Mouse (Mus musculus): ENCODE data around the gene Keap1. TPM values are rescaled to one million over a fixed set of nuclear protein-coding genes. Genes with fewer than 3 reads are reported as not detected.
"Not testable (repeated sequence)": the region's sequence is repeated elsewhere in the genome, so short reads cannot be mapped to it uniquely, and the experiment has no call there.

Gene Keap1
- polyA plus RNA-seq, 1 experiment from 2014 or later, result 27.5 TPM

DNA sequence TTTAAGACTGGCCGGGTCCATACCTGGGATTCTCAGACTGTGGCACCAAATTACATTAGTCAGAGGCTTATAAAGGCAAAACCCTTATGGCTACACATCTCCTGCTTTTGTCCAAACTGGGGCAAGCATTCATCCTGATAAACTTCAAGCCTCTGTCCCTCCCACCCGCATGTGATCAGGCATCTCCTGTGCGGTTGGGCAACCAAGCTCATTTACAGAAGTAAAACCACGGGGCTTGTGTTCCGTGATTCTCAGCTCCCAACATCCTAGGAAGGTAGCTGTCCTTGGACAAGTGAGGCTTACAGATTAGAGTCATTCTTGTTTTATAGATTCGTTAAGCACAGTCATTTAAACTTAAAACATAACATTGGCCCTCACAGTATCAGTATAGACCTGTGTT, 32.3 kb downstream of the Keap1 start:
- Histone ChIP-seq H3K4me3 (ENCODE audit: inconsistent target) (no peak overlapping the region), H3K27ac (no peak overlapping the region), H3K79me2 (ENCODE audit: inconsistent target) (no peaks in the 10 kb centered on the region), H3K36me3 (ENCODE audit: inconsistent target) (peaks cover 31% of the 10 kb centered on the region; the same call in 1 of the 2 replicates)
- WGBS (ENCODE audit: missing documents), result 60% methylated on average over 6 of the region's 6 CpGs

DNA sequence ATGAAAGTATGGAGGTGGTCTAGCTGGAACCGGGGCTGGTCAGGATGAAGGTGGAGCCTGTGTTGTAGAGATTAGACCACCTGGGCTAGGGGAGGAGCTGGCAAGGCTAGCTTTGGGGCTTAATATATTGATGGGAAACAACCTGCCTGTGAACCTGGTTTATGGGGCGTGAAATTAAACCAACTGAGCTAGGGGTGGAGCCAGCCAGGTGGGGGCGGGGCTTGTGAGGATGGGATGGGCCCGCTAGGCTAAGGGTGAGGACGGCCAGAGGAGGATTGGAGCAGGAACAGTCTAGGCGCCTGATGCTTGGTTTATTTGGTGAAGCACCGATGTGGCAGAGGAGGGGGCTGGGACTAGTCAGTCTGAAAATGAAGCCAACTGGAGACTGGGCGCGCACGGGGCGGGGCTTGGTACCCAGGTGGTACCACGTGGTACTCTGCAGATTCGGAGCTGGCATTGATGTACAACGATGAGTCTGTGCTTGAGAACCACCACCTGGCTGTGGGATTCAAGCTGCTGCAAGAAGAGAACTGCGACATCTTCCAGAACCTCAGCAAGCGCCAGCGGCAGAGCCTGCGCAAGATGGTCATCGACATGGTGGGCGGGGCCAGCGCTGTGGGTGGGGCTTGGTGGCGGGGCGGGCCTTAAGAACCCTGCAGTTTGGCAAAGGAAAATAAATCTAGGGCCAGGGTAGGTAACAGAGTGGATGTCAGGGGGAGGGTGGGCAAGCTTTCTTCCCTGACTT, 34.5 kb downstream of the Keap1 start:
- no peak overlapping the region for H3K27ac ChIP-seq
- H3K4me3 ChIP-seq (ENCODE audit: inconsistent target), result no peak overlapping the region
- 78% methylated on average over 23 of the region's 23 CpGs for WGBS (ENCODE audit: missing documents)
- peaks cover 28% of the 10 kb centered on the region; the same call in 1 of the 2 replicates for H3K36me3 ChIP-seq (ENCODE audit: inconsistent target)
- H3K79me2 ChIP-seq (ENCODE audit: inconsistent target), result no peaks in the 10 kb centered on the region

DNA sequence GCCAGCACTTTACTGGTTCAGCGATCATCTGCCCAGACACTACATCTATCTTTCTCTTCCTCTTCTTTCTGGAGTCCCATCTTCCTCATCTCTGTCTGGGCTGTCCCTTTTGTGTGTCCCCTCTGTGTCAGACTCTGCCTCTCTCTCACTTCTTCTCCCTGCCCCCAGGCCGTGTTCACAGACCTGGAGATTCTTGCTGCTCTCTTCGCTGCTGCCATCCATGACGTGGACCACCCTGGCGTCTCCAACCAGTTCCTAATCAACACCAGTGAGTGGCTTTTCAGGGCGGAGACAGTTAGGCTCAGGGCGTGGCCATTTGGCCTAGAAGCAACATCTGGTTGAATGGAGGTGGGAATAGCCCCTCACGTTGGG, 35.0 kb downstream of the Keap1 start:
- no peak overlapping the region for H3K27ac ChIP-seq
- H3K4me3 ChIP-seq (ENCODE audit: inconsistent target), result no peak overlapping the region
- H3K36me3 ChIP-seq (ENCODE audit: inconsistent target), result peaks cover 31% of the 10 kb centered on the region; the same call in 1 of the 2 replicates
- WGBS (ENCODE audit: missing documents), result 89% methylated on average over 8 of the region's 8 CpGs
- H3K79me2 ChIP-seq (ENCODE audit: inconsistent target), result no peaks in the 10 kb centered on the region

DNA sequence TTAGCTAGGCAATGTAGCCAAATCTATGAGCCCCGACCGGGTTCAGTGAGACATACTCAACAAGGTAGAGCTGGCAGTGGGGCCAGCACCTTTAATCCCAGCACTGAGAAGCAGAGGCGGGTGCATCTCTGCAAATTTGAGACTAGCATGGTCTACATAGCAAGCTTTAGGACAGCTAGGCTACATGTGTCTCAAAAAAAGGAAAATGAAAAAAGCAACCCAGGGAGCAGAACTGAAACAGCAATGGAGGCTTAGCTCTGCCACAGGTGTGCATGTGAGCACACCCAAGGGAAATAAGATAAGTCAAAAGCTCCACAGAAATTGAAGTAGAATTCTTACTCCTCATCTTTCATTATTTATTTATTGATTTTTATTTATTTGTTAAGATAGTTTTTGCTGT, 40.2 kb downstream of the Keap1 start:
- Histone ChIP-seq H3K27ac (no peak overlapping the region), H3K79me2 (ENCODE audit: inconsistent target) (no peaks in the 10 kb centered on the region), H3K36me3 (ENCODE audit: inconsistent target) (peaks cover 32% of the 10 kb centered on the region; the same call in 1 of the 2 replicates), H3K4me3 (ENCODE audit: inconsistent target) (no peak overlapping the region)
- WGBS (ENCODE audit: missing documents), result 92% methylated on average over 3 of the region's 3 CpGs

DNA sequence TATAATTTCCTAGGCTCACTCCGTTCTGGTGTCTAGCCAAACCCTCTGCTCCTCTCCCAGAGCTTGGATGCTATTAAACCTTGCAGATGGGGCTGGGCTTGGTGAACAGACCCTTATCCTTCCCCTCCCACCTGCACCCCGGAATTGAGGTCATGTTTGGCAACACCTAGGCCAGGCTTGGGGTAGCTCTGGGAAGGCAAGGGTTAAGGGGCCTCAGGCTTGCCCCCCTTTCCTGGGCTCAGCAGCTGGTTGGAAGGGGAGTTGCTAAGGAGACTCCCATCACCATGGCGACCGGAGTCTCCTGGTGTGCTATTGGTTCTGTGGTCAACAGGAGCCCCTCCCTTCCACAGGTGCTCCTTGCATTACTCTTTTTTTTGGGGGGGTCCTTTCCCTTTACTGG, 41.2 kb downstream of the Keap1 start:
- 96% methylated on average over 4 of the region's 4 CpGs for WGBS (ENCODE audit: missing documents)
- Histone ChIP-seq H3K4me3 (ENCODE audit: inconsistent target) (no peak overlapping the region), H3K79me2 (ENCODE audit: inconsistent target) (no peaks in the 10 kb centered on the region), H3K36me3 (ENCODE audit: inconsistent target) (peaks cover 24% of the 10 kb centered on the region), H3K27ac (no peak overlapping the region)

DNA sequence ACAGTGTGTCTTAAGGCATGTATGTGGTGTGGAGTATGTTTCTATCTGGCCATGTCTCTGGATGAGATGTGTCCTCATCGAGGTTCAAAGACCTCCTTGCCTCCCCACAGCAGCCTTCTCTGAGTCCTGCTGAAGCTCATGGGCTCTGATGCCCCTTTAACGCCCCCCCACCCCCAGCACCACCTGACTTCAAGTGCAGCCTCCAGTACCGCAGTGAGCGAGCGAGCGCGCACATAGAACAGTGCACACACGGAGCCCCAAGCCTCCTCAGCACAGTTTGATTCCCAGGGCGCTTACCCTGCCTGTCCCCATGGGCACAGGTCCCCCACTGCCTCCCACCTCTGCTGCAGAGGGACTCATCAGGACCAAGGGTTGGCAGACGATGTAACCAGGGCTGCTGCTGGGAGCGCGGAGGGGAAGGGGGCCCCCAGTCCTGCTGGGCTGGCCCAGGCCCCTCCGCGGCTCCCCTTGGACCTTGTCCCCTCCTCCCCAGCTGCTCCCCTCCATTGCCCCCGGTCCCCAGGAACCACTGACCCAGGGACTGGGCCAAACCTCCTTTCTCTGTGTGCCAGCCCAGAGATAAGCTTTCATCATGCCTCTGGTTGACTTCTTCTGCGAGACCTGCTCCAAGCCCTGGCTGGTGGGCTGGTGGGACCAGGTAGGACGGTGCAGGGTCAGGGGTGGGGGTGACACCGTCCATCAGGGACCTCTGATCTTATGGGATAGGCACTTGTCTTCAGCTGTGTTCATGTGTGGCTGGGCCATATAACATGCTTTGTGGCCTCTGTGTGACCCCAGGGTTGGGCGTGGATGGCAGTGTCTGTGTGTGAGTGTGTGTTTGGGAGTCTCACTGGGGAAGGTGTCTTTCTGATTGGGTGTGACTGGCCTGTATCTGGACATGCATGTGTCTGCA, 42.4 kb downstream of the Keap1 start:
- H3K79me2 ChIP-seq (ENCODE audit: inconsistent target), result no peaks in the 10 kb centered on the region
- H3K27ac ChIP-seq, result no peak overlapping the region
- H3K4me3 ChIP-seq (ENCODE audit: inconsistent target), result no peak overlapping the region
- H3K36me3 ChIP-seq (ENCODE audit: inconsistent target), result peaks cover 36% of the 10 kb centered on the region
- WGBS (ENCODE audit: missing documents), result 89% methylated on average over 17 of the region's 19 CpGs

DNA sequence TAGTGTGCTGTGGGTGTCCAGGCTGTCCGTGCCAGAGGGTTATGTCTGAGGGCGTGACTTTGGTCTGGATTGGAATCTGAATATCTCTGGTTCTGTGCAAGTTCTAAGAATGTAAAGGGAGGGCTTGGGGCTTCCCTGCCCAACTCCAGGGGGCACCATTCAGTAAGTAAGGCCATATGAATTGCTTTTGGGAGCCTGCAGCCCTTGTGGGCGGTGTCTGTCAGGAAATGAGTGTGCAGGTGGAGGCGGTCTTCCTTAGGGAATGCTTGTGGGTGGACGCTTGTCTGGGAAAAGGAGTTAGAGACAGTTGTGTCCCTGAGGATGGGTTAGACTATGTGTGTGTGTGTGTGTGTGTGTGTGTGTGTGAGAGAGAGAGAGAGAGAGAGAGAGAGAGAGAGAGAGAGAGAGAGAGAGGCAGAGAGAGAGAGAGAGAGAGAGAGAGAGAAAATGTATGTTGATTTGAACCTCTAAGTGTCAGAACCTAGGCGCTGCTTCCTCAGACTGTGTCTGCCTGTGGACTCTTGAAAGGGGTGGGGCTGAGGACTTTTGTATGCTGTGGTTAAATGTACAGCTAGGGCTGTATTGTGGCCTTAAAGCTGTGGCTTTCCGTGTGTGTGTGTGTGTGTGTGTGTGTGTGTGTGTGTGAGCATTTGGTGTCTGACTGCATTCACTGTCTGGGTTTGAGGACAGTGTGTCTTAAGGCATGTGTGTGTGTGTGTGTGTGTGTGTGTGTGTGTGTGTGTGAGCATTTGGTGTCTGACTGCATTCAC, 43.2 kb downstream of the Keap1 start:
- 98% methylated on average over 6 of the region's 7 CpGs for WGBS (ENCODE audit: missing documents)
- H3K27ac ChIP-seq; H3K79me2 ChIP-seq (ENCODE audit: inconsistent target); H3K4me3 ChIP-seq (ENCODE audit: inconsistent target): not testable (repeated sequence)
- H3K36me3 ChIP-seq (ENCODE audit: inconsistent target), result peaks cover 29% of the 10 kb centered on the region

DNA sequence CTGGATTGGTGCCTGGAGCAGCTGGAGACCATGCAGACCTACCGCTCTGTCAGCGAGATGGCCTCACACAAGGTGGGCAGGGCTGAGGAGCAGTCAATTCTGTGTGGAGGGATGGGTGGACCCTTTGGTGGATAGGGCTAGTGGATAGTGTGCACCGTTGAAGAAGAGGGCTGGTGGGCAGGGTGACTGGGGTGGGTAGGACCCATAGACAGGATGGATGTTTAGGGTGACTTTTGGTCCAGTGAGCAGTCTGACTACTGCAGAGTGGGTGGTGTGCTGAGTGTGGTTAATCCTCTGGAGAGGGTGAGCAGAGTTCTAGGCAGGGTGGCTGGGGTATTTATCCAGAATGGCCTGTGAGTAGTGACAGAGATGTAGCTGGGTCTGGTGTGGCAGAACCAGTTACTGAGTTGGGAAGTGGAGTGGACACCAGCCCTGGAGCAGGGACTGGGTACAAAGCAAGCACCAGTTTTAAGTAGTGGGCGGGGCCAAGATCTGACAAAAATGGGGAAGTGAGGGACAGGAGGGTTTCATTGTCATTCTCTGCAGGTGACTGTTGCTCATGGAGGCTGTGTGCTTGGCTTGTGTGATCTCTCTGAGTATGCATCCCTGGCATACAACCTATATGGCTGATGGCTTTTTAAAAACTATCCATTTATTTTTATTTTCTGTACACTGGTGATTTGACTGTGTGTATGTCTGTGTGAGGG, 44.2 kb downstream of the Keap1 start:
- peaks cover 26% of the 10 kb centered on the region for H3K36me3 ChIP-seq (ENCODE audit: inconsistent target)
- 78% methylated on average over 4 of the region's 4 CpGs for whole genome bisulfite sequencing (ENCODE audit: missing documents)
- H3K27ac ChIP-seq, result no peak overlapping the region

DNA sequence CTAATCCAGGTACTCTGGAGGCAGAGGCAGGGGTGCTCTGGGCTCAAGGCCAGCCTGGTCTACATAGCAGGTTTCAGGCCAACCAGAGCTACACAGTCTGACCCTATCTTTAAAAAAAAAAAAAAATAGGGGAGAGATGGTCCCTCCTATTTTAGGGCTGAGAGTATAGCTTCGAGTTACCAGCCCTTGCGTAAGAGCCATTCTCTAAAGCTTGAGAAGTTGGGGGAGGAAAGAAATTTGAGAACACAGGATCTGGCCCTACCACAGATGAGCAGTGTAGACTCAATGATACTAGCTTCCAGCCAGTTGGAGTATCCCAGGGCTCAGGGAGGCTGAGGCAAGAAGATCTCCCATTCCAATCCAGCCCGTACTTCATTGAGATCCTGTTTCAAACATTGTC, 45.4 kb downstream of the Keap1 start:
- Histone ChIP-seq H3K79me2 (ENCODE audit: inconsistent target) (no peaks in the 10 kb centered on the region), H3K36me3 (ENCODE audit: inconsistent target) (peaks cover 21% of the 10 kb centered on the region), H3K27ac (no peak overlapping the region), H3K4me3 (ENCODE audit: inconsistent target) (no peak overlapping the region)
- 76% methylated on average over 3 of the region's 3 CpGs for WGBS (ENCODE audit: missing documents)

More for the DNA sequence above, 44.2 kb downstream of the Keap1 start:
- H3K79me2 ChIP-seq (ENCODE audit: inconsistent target), result no peaks in the 10 kb centered on the region
- H3K4me3 ChIP-seq (ENCODE audit: inconsistent target), result no peak overlapping the region

DNA sequence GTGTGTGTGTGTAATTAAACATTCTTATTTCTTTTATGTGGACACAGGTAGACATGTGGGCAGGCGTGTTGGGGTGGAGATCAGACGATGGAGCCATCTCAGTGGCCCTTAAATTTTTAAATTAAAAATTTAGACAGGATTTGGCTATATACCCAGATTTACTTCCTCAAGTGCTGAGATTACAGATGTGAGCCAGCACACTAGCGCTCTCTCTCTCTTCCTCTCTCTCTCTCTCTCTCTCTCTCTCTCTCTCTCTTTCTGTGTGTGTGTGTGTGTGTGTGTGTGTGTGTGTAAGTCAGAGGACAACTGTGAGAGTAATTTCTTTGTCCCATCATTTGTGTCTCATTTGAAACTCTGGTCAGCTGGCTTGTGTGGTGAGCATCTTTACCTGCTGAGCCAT, 48.5 kb downstream of the Keap1 start:
- no peaks in the 10 kb centered on the region for H3K79me2 ChIP-seq (ENCODE audit: inconsistent target)
- no peak overlapping the region for H3K27ac ChIP-seq
- 100% methylated on average over 2 of the region's 3 CpGs for WGBS (ENCODE audit: missing documents)
- peaks cover 14% of the 10 kb centered on the region for H3K36me3 ChIP-seq (ENCODE audit: inconsistent target)
- H3K4me3 ChIP-seq (ENCODE audit: inconsistent target), result no peak overlapping the region

DNA sequence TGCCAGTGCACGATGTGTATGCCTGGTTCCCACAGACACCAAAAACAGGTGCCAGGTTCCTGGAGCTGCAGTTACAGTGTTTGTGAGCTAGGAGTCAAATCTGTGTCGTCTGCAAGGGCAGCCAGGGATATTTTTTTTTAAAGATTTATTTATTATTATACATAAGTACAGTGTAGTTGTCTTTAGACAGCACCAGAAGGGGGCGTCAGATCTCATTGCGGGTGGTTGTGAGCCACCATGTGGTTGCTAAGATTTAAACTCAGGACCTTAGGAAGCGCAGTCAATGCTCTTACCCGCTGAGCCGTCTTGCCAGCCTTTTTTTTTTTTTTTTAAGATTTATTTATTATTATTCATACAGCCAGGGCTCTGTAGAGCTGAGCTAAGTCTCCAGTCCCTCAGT, 49.3 kb downstream of the Keap1 start:
- WGBS (ENCODE audit: missing documents), result 78% methylated on average over 5 of the region's 7 CpGs
- no peak overlapping the region for H3K27ac ChIP-seq
- no peak overlapping the region for H3K4me3 ChIP-seq (ENCODE audit: inconsistent target)
- no peaks in the 10 kb centered on the region for H3K79me2 ChIP-seq (ENCODE audit: inconsistent target)
- H3K36me3 ChIP-seq (ENCODE audit: inconsistent target), result peaks cover 14% of the 10 kb centered on the region

DNA sequence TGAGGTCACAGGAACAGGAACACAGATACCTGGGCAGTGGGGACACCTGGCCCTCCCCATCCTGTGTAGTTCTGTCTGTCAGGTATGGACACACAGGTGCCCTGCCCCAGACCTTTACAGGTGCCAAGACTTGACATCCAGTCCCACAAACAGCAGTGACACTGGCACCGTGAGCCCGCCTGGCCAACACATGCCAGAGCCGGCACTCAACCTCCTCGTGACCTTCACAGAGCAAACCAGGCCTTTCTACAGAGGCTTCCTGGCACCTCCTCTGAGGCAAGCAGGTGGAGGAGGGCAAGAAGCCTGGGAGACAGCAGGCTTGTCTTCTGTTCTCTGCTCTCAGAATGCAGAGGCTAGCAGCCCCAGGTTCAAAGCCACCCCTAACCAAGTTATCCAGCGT, 53.7 kb downstream of the Keap1 start:
- 93% methylated on average over 5 of the region's 5 CpGs for WGBS (ENCODE audit: missing documents)

DNA sequence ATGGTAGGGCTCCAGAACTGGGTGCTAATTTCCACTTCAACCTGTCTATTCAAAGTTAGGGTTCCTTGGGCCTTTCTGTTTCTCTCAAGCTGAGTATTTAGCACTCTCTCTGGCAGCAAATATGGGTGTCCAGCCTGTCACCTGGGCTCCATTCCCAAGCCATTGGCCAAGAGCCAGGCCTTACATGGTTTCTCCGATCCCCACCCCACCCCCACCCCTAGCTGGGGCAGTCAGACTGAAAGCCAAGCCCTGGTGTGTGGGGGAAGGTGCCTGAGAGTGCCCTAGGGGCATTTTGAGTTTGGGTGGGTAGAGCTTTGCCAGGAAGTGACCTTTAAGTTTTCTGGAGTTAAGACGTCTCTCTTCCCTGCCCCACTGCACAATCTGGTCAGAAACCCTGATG, 54.4 kb downstream of the Keap1 start:
- H3K4me3 ChIP-seq (ENCODE audit: inconsistent target), result no peak overlapping the region
- 76% methylated on average over 2 of the region's 2 CpGs for WGBS (ENCODE audit: missing documents)
- H3K36me3 ChIP-seq (ENCODE audit: inconsistent target), result no peaks in the 10 kb centered on the region
- H3K79me2 ChIP-seq (ENCODE audit: inconsistent target), result peaks cover 14% of the 10 kb centered on the region; the same call in 1 of the 2 replicates
- H3K27ac ChIP-seq, result no peak overlapping the region

More for the DNA sequence above, 53.7 kb downstream of the Keap1 start:
- Histone ChIP-seq H3K79me2 (ENCODE audit: inconsistent target) (peaks cover 14% of the 10 kb centered on the region; the same call in 1 of the 2 replicates), H3K36me3 (ENCODE audit: inconsistent target) (no peaks in the 10 kb centered on the region), H3K4me3 (ENCODE audit: inconsistent target) (no peak overlapping the region), H3K27ac (no peak overlapping the region)

DNA sequence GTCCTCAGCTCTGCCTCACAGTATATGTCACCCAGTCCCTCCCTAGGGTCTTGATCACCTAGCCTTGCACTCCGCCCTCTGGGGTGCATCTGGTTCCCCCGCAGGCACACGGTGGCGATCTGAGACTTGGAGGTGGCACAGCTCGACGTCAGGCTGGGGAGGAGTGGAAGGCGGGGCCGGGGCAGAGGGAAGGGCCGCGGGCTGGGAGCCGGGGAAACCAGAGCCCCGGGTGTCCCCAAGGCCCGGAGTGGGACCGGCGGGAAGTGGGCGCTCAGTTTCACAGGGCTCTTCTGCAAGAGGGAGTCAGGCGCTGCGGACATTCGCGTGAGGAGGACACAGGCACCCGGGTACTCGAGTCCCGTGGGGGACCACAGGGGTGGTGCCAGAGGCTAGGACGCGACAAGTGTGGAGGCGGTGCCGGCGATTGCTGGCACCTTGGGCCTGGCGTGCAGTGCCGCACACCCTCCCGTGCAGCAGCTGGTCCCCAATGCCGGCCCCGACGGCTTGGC, 55.2 kb downstream of the Keap1 start:
- H3K79me2 ChIP-seq (ENCODE audit: inconsistent target), result peaks cover 14% of the 10 kb centered on the region; the same call in 1 of the 2 replicates
- peak overlapping the region; percentile 3; the same call in 1 of the 2 replicates for H3K4me3 ChIP-seq (ENCODE audit: inconsistent target)
- under 1% methylated on average over 29 of the region's 34 CpGs for WGBS (ENCODE audit: missing documents)
- no peaks in the 10 kb centered on the region for H3K36me3 ChIP-seq (ENCODE audit: inconsistent target)
- H3K27ac ChIP-seq, result 0 out of 2 replicates have a peak overlapping the region, but pooled peaks have one; percentile 24
